Mouse (Mus musculus) hematopoietic stem cell, adult 5-6 weeks (primary cell): ENCODE data around the gene G430095P16Rik. TPM values are rescaled to one million over a fixed set of nuclear protein-coding genes. Genes with fewer than 3 reads are reported as not detected.
A peak's percentile ranks its signal among the peaks of the same experiment; 100 is the strongest.

ENCODE experiments used
- ATAC-seq, 2 experiments: fragments of 125-278 bp in 1 of 2; replicated peaks in 1 of 2; 2 replicates each; pipeline ENCODE4 v1.8.0; 2016 to 2017; ENCODE audit warnings: inconsistent platforms in 2 of 2, mild to moderate bottlenecking in 2 of 2, moderate number of reproducible peaks in 2 of 2, low read depth in 1 of 2, moderate TSS enrichment in 1 of 2; ENCODE audit not compliant: low FRiP score in 2 of 2, poor library complexity in 2 of 2, severe bottlenecking in 2 of 2, insufficient read depth in 1 of 2, low TSS enrichment in 1 of 2
- total RNA-seq: library from RNA; stranded (forward); fragments of 172-1452, 232-1000 nt; gene quantifications from 2 replicates; pipeline ENCODE4 v1.2.3, GENCODE M21; 2017

The G430095P16Rik gene
- 5.7 and 11.4 TPM in 2 replicates for total RNA-seq

GRCm38 (mm10) chr8:84722850-84723570 lies at the start of gene G430095P16Rik:
Gene G430095P16Rik (plus strand): TSS chr8:84723007.
- ATAC-seq = peak; percentile 92 to 94

GRCm38 (mm10) chr8:84677305-84677704 lies 45.5 kb upstream of the G430095P16Rik start:
- no peak for ATAC-seq

- no peak for ATAC-seq
Measured at GRCm38 (mm10) chr8:84681476-84681875, 41.3 kb upstream of the G430095P16Rik start.

GRCm38 (mm10) chr8:84682257-84682656 lies 40.5 kb upstream of the G430095P16Rik start:
- no peak for ATAC-seq

- no peak for ATAC-seq
Measured at GRCm38 (mm10) chr8:84684537-84684936, 38.3 kb upstream of the G430095P16Rik start.

GRCm38 (mm10) chr8:84686191-84687002 lies 36.4 kb upstream of the G430095P16Rik start, which contains the start of gene Trmt1:
Gene Trmt1 (plus strand): TSS chr8:84686307.
- ATAC-seq = 0 out of 4 replicates have a peak, but pooled peaks of 1 of the 2 experiments have one; percentile 16

- no peak for ATAC-seq
Measured at GRCm38 (mm10) chr8:84687003-84687704, 35.7 kb upstream of the G430095P16Rik start.

- ATAC-seq = peak; percentile 75 to 80
Measured at GRCm38 (mm10) chr8:84687705-84688100, 35.1 kb upstream of the G430095P16Rik start, which contains the start of gene Nacc1. Gene Nacc1 (minus strand): TSS chr8:84687862.

- peak; percentile 78 to 82 for ATAC-seq
Measured at GRCm38 (mm10) chr8:84689091-84689915, 33.5 kb upstream of the G430095P16Rik start.

- ATAC-seq = no peak
Measured at GRCm38 (mm10) chr8:84693332-84693731, 29.5 kb upstream of the G430095P16Rik start.

GRCm38 (mm10) chr8:84695140-84695539 lies 27.7 kb upstream of the G430095P16Rik start:
- ATAC-seq = no peak

GRCm38 (mm10) chr8:84697166-84698130 lies 25.4 kb upstream of the G430095P16Rik start:
- no peak for ATAC-seq

- ATAC-seq = no peak
Measured at GRCm38 (mm10) chr8:84698288-84698687, 24.5 kb upstream of the G430095P16Rik start.

- no peak for ATAC-seq
Measured at GRCm38 (mm10) chr8:84698929-84699401, 23.8 kb upstream of the G430095P16Rik start.

GRCm38 (mm10) chr8:84699861-84700322 lies 22.9 kb upstream of the G430095P16Rik start:
- ATAC-seq = peak; percentile 56 to 62

- ATAC-seq = no peak
Measured at GRCm38 (mm10) chr8:84700526-84700925, 22.3 kb upstream of the G430095P16Rik start.
